Mouse (Mus musculus) midbrain, embryonic 13.5 days (tissue): ENCODE measurements around the gene Trappc3. TPM values are rescaled to one million over a fixed set of nuclear protein-coding genes. Genes with fewer than 3 reads are reported as not detected.
A peak's percentile ranks its signal among the peaks of the same experiment; 100 is the strongest.

Experiments
- ATAC-seq: fragments of 200-750 bp; cut with Nextera tagmentation; 2 replicates; pipeline ENCODE4 v1.8.0; 2017; ENCODE audit warnings: mild to moderate bottlenecking, moderate TSS enrichment, moderate library complexity
- H3K27ac ChIP-seq: fragments of 300-500 bp; sonication (generic); 2 replicates; pipeline ENCODE4 v1.5.1; 2015; ENCODE audit warnings: inconsistent platforms, mild to moderate bottlenecking, moderate library complexity
- H3K27me3 ChIP-seq: fragments of 300-500 bp; sonication (generic); 2 replicates; pipeline ENCODE4 v1.6.1; 2015; ENCODE audit warnings: mild to moderate bottlenecking, inconsistent platforms
- H3K36me3 ChIP-seq: fragments of 300-500 bp; sonication (generic); 2 replicates; pipeline ENCODE4 v1.6.1; 2015; ENCODE audit warnings: mild to moderate bottlenecking, inconsistent platforms
- H3K4me1 ChIP-seq: fragments of 300-500 bp; sonication (generic); replicated peaks from 2 replicates; pipeline ENCODE4 v1.6.1; 2015; ENCODE audit warnings: inconsistent platforms
- H3K4me2 ChIP-seq: fragments of 300-500 bp; sonication (generic); replicated peaks from 2 replicates; pipeline ENCODE4 v1.6.1; 2015; ENCODE audit warnings: moderate library complexity, mild to moderate bottlenecking, inconsistent platforms
- H3K4me3 ChIP-seq: fragments of 300-500 bp; sonication (generic); replicated peaks from 2 replicates; pipeline ENCODE4 v1.5.1; 2015; ENCODE audit warnings: mild to moderate bottlenecking, inconsistent platforms
- H3K9ac ChIP-seq: fragments of 300-500 bp; sonication (generic); replicated peaks from 2 replicates; pipeline ENCODE4 v1.6.1; 2015; ENCODE audit warnings: mild to moderate bottlenecking, inconsistent platforms
- H3K9me3 ChIP-seq: fragments of 300-500 bp; sonication (generic); 2 replicates; pipeline ENCODE4 v1.6.1; 2016; ENCODE audit warnings: mild to moderate bottlenecking, inconsistent platforms
- WGBS: fragments of 180-500 bp; shearing (Covaris S2); methylation state at CpG from one replicate; pipeline ENCODE4 v1.1.7; 2015; 5-methylcytosine and 5-hydroxymethylcytosine counted together
- polyA plus RNA-seq: library from polyadenylated mRNA; unstranded; fragments of >200 nt; fragmentation: Nextera tagmentation; extraction: Ambion mirVana; gene quantifications from 2 replicates; pipeline ENCODE4 v1.2.1, GENCODE M21; 2015

The Trappc3 gene
- polyA plus RNA-seq, 1 experiment from 2014 or later = 149 TPM

DNA sequence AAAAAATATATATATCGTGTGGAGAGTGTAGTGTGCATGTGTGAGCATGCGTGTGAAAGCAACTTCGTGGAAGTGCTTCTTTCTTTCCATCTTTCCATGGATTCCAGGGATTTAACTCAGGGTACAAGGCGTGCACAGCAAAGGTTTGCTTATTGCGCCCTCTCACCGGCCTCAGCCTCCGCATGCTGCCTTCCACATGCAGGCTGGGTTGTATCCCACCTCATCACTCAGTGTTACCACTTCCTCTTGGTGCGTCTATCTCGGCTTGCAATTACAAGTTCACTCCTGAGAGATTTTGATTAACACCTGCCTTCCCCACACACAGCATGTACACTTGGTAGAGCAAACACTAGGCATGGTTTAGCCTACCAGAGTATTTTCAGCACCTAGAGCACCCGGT is 26.9 kb upstream of the Trappc3 start:
- ATAC-seq = no peak
- Histone ChIP-seq H3K4me2 (no peak overlapping the region), H3K36me3 (peaks cover 100% of the 10 kb centered on the region), H3K4me3 (no peak overlapping the region), H3K27ac (no peak overlapping the region), H3K4me1 (peaks cover 5% of the 10 kb centered on the region; the same call in 1 of the 2 replicates), H3K27me3 (no peaks in the 10 kb centered on the region), H3K9ac (no peak overlapping the region), H3K9me3 (no peaks in the 10 kb centered on the region)
- WGBS = 96% methylated on average over 10 of the region's 10 CpGs

- H3K4me2 ChIP-seq = no peak overlapping the region
- no peaks in the 10 kb centered on the region for H3K27me3 ChIP-seq
- no peak overlapping the region for H3K9ac ChIP-seq
- WGBS = 56% methylated on average over 56 of the region's 63 CpGs
- peaks cover 99% of the 10 kb centered on the region for H3K36me3 ChIP-seq
- ATAC-seq = peak; percentile 31; the same call in 1 of the 2 replicates
- no peaks in the 10 kb centered on the region for H3K9me3 ChIP-seq
- peaks cover 5% of the 10 kb centered on the region; the same call in 1 of the 2 replicates for H3K4me1 ChIP-seq
- H3K4me3 ChIP-seq = no peak overlapping the region
- no peak overlapping the region for H3K27ac ChIP-seq
These were observed 25.5 kb upstream of the Trappc3 start for GRCm38 (mm10) chr4:126236467-126237280.

GRCm38 (mm10) chr4:126237721-126238242 is 24.3 kb upstream of the Trappc3 start:
- no peaks in the 10 kb centered on the region for H3K27me3 ChIP-seq
- no peak overlapping the region for H3K4me3 ChIP-seq
- peaks cover 92% of the 10 kb centered on the region for H3K36me3 ChIP-seq
- H3K4me2 ChIP-seq = no peak overlapping the region
- no peak for ATAC-seq
- peaks cover 7% of the 10 kb centered on the region; the same call in 1 of the 2 replicates for H3K4me1 ChIP-seq
- 67% methylated on average over 5 of the region's 5 CpGs for WGBS
- H3K9ac ChIP-seq = no peak overlapping the region
- H3K9me3 ChIP-seq = no peaks in the 10 kb centered on the region
- no peak overlapping the region for H3K27ac ChIP-seq

GRCm38 (mm10) chr4:126239862-126240475 is 22.2 kb upstream of the Trappc3 start:
- no peaks in the 10 kb centered on the region for H3K27me3 ChIP-seq
- no peaks in the 10 kb centered on the region for H3K9me3 ChIP-seq
- no peak overlapping the region for H3K9ac ChIP-seq
- ATAC-seq = no peak
- H3K36me3 ChIP-seq = peaks cover 70% of the 10 kb centered on the region
- H3K27ac ChIP-seq = no peak overlapping the region
- peaks cover 7% of the 10 kb centered on the region; the same call in 1 of the 2 replicates for H3K4me1 ChIP-seq
- H3K4me2 ChIP-seq = no peak overlapping the region
- no peak overlapping the region for H3K4me3 ChIP-seq
- 92% methylated on average over 13 of the region's 13 CpGs for WGBS

- Histone ChIP-seq H3K9me3 (no peaks in the 10 kb centered on the region), H3K4me2 (no peak overlapping the region), H3K4me1 (peaks cover 12% of the 10 kb centered on the region; the same call in 1 of the 2 replicates), H3K27ac (no peak overlapping the region), H3K27me3 (no peaks in the 10 kb centered on the region), H3K36me3 (peaks cover 62% of the 10 kb centered on the region), H3K4me3 (no peak overlapping the region), H3K9ac (no peak overlapping the region)
- WGBS = 57% methylated on average over 9 of the region's 9 CpGs
- ATAC-seq = no peak
These were observed 20.2 kb upstream of the Trappc3 start for GRCm38 (mm10) chr4:126241956-126242355.

DNA sequence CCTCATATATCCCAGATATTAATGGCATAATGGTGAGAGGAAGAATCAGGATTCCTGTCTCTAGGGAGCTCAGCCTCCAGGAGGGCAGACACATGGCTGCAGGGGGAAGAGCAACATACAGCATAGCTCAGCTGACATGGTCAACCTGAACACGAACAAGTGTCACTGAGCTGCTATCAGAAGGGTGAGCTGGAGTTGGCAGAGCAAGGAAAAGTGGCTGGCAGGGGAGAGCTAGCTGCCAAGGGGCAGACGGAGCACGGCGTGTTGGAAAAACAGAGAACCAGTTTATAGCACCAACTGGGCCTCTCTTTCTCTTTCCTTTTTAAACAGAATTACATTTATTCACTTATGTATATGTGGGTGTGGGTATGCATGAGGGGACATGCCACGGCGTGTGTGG is 19.6 kb upstream of the Trappc3 start:
- Histone ChIP-seq H3K4me2 (no peak overlapping the region), H3K9me3 (no peaks in the 10 kb centered on the region), H3K4me1 (peaks cover 16% of the 10 kb centered on the region), H3K36me3 (peaks cover 56% of the 10 kb centered on the region), H3K4me3 (no peak overlapping the region), H3K27ac (no peak overlapping the region), H3K27me3 (no peaks in the 10 kb centered on the region), H3K9ac (no peak overlapping the region)
- ATAC-seq = no peak
- 93% methylated on average over 6 of the region's 6 CpGs for WGBS

- 85% methylated on average over 13 of the region's 13 CpGs for WGBS
- H3K9ac ChIP-seq = no peak overlapping the region
- peaks cover 49% of the 10 kb centered on the region for H3K4me1 ChIP-seq
- peaks cover 26% of the 10 kb centered on the region for H3K36me3 ChIP-seq
- no peak overlapping the region for H3K4me3 ChIP-seq
- H3K4me2 ChIP-seq = no peak overlapping the region
- no peak overlapping the region for H3K27ac ChIP-seq
- no peaks in the 10 kb centered on the region for H3K9me3 ChIP-seq
- H3K27me3 ChIP-seq = no peaks in the 10 kb centered on the region
- no peak; the same call in 1 of the 2 replicates for ATAC-seq
These were observed 15.8 kb upstream of the Trappc3 start for GRCm38 (mm10) chr4:126246202-126246889.

DNA sequence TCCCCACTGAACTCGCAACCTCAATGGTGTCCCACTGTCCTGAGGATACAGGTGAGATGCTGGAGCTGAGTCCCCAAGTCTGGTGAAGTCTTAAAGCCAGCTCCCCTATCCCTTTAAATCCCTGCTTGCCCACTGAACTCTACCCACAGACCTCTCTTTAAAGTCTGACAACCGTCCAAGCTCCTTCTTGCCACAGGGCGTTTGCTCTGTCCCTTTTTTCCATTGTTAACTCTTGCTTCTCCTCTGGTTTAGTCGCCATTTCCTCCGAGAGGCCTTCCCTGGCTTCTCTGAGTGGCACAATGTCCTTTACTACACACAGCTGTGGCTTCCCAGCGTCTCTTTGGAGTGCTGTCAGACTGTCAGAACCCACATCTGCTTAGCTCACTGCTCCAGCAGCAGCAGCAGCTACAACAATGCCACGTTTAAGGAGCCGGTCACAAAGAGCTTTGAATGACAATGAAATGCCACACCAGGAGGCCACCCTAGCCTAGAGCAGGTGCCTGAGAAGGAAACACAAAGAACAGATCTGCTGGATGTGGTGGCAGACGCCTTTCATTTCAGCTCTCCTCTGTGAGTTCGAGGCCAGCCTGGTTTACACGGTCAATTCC is 13.8 kb upstream of the Trappc3 start:
- WGBS = 8% methylated on average over 11 of the region's 11 CpGs
- H3K9ac ChIP-seq = peak overlapping the region; percentile 37
- peak; percentile 48; the same call in 1 of the 2 replicates for ATAC-seq

GRCm38 (mm10) chr4:126250659-126251058 is 11.5 kb upstream of the Trappc3 start:
- no peak overlapping the region for H3K4me3 ChIP-seq
- H3K9me3 ChIP-seq = no peaks in the 10 kb centered on the region
- H3K36me3 ChIP-seq = peaks cover 15% of the 10 kb centered on the region
- no peak for ATAC-seq
- no peak overlapping the region for H3K4me2 ChIP-seq
- H3K9ac ChIP-seq = no peak overlapping the region
- H3K27me3 ChIP-seq = no peaks in the 10 kb centered on the region
- WGBS = 45% methylated on average over 4 of the region's 4 CpGs
- H3K4me1 ChIP-seq = peaks cover 82% of the 10 kb centered on the region
- H3K27ac ChIP-seq = 0 out of 2 replicates have a peak overlapping the region, but pooled peaks have one; percentile 47

More for the DNA sequence above, 13.8 kb upstream of the Trappc3 start:
- Histone ChIP-seq H3K9me3 (no peaks in the 10 kb centered on the region), H3K27ac (peak overlapping the region; percentile 72), H3K4me1 (peaks cover 66% of the 10 kb centered on the region), H3K4me2 (peak overlapping the region; percentile 32), H3K4me3 (no peak overlapping the region), H3K36me3 (peaks cover 18% of the 10 kb centered on the region), H3K27me3 (no peaks in the 10 kb centered on the region)

DNA sequence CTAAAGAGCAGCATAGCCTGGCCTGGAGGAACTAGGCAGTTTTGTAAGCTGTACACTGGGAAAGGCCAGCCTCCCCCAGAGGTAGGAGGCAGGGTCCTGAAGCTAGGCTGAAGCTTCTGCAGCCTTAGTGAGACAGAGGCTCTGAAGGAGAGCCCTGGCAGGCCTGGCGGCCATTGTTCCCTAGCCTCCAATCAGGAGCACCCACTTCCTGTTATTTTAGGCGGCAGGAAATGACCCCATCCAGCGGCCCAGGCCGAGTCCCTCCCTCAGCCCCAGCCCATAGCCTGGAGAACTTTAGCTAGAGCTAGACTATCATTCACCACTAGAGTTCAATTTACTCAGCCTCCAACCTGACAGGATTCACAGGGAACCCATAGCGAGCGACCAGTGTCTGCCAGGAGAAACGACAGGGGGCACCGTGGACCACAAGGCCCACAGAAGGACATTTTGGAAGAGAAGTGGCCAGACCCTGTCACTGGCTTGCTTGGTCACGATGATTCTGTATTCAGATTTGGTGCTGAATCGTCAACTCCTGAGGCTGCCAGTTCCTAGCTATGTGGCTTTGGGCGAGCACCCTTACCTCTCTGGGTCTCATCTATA is 10.4 kb upstream of the Trappc3 start:
- H3K36me3 ChIP-seq = peaks cover 7% of the 10 kb centered on the region; the same call in 1 of the 2 replicates
- peaks cover 79% of the 10 kb centered on the region for H3K4me1 ChIP-seq
- no peaks in the 10 kb centered on the region for H3K27me3 ChIP-seq
- H3K9ac ChIP-seq = peak overlapping the region; percentile 48
- H3K27ac ChIP-seq = peak overlapping the region; percentile 47
- no peak for ATAC-seq
- peak overlapping the region; percentile 100 for H3K4me2 ChIP-seq
- H3K4me3 ChIP-seq = no peak overlapping the region
- H3K9me3 ChIP-seq = no peaks in the 10 kb centered on the region
- WGBS = 67% methylated on average over 11 of the region's 11 CpGs
